Mouse (Mus musculus) heart, adult 2 months (tissue): ENCODE measurements at regions not wholly inside any gene's neighbourhood (a gene's known extent, or its start where the extent isn't known, plus 50 kb on each side); places are given as distances from the start of the nearest gene placed in this dataset.

Experiments
- DNase-seq, 2 experiments: peaks; one replicate each; pipeline ENCODE4 v3.0.0; 2021
- H3K27ac ChIP-seq: fragments of 200-600 bp; 2 replicates; pipeline ENCODE4 v1.8.1; 2022
- H3K27me3 ChIP-seq: fragments of 200-500 bp; 2 replicates; pipeline ENCODE4 v1.6.1; 2012; ENCODE audit warnings: mild to moderate bottlenecking, low read length, inconsistent platforms, mixed read lengths; ENCODE audit not compliant: control insufficient read depth, insufficient read depth
- H3K36me3 ChIP-seq: fragments of 200-500 bp; 2 replicates; pipeline ENCODE4 v1.6.1; 2012; ENCODE audit warnings: low read length, inconsistent platforms; ENCODE audit not compliant: control insufficient read depth, insufficient read depth
- H3K4me1 ChIP-seq: fragments of 200-500 bp; 2 replicates; pipeline ENCODE4 v1.6.1; 2011; ENCODE audit warnings: low read length; ENCODE audit not compliant: control insufficient read depth, insufficient read depth
- H3K4me3 ChIP-seq: fragments of 200-600 bp; 2 replicates; pipeline ENCODE4 v1.8.1; 2022
- H3K79me2 ChIP-seq: fragments of 200-500 bp; replicated peaks from 2 replicates; pipeline ENCODE4 v1.6.1; 2012; ENCODE audit warnings: mild to moderate bottlenecking, inconsistent platforms, low read length, moderate library complexity, mixed read lengths; ENCODE audit not compliant: control insufficient read depth, insufficient read depth
- H3K9ac ChIP-seq: fragments of 200-500 bp; 2 replicates; pipeline ENCODE4 v1.6.1; 2012; ENCODE audit warnings: low read depth, mild to moderate bottlenecking, control low read depth, inconsistent platforms, low read length, mixed read lengths
- CTCF ChIP-seq: fragments of 200-600 bp; IDR thresholded peaks from 2 replicates; pipeline ENCODE4 v1.8.1; 2022; ENCODE audit warnings: antibody characterized with exemption, mild to moderate bottlenecking, moderate library complexity
- EP300 ChIP-seq: fragments of 200-500 bp; IDR thresholded peaks from 2 replicates; pipeline ENCODE4 v1.6.1; 2011; ENCODE audit warnings: low read depth, low read length, control low read depth; ENCODE audit not compliant: insufficient read depth
- POLR2A ChIP-seq: fragments of 200-500 bp; IDR thresholded peaks from 2 replicates; pipeline ENCODE4 v1.6.1; 2011; ENCODE audit warnings: mild to moderate bottlenecking, low read depth, low read length, control low read depth; ENCODE audit not compliant: insufficient read depth
- WGBS: fragments of 180-500 bp; shearing (Covaris S2); methylation state at CpG from one replicate; pipeline ENCODE4 v1.1.7; 2018; 5-methylcytosine and 5-hydroxymethylcytosine counted together
- intact Hi-C: fragments of 180-260 bp; cut with DNase I; formaldehyde crosslinking; loops from one replicate; pipeline ENCODE4 v1.15.1; 2025

DNA sequence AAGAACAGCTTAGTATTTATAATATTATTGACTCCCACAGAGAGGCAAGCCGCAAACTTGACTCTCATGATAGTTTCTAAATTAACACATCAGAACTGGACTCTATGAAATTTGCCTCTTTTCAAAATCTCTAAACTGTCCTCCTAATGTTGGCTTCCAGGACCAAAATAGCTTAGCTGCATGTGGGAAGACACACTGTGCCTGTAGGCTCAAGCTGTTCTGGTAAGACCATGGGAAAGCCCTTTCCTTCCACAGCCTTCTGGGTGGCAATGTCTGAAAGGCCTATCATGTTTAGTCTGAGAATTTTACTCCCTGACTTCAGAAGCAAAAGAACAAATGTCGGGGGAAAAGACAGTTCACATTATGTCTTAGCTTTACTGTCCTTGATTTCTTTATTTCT lies 203.1 kb upstream of the Slc8a1 start:
- TF ChIP-seq CTCF (no peak), POLR2A (no peak), EP300 (no peak)
- no peak overlapping the region for H3K4me3 ChIP-seq
- H3K79me2 ChIP-seq, result no peaks in the 10 kb centered on the region
- no peaks in the 10 kb centered on the region for H3K4me1 ChIP-seq
- no peaks in the 10 kb centered on the region for H3K27me3 ChIP-seq
- H3K27ac ChIP-seq, result no peak overlapping the region
- intact Hi-C loops, result no loop called here
- no peak for DNase-seq
- H3K36me3 ChIP-seq, result no peaks in the 10 kb centered on the region
- 92% methylated on average over 2 of the region's 2 CpGs for WGBS
- H3K9ac ChIP-seq, result no peak overlapping the region

- 81% methylated on average over 2 of the region's 2 CpGs for WGBS
- Histone ChIP-seq H3K27me3 (no peaks in the 10 kb centered on the region), H3K27ac (no peak overlapping the region), H3K4me1 (no peaks in the 10 kb centered on the region), H3K9ac (no peak overlapping the region), H3K79me2 (no peaks in the 10 kb centered on the region), H3K36me3 (no peaks in the 10 kb centered on the region), H3K4me3 (no peak overlapping the region)
- intact Hi-C loops, result no loop called here
- no peak for DNase-seq
- TF ChIP-seq CTCF (no peak), POLR2A (no peak), EP300 (no peak)
These were observed 192.6 kb upstream of the Slc8a1 start for GRCm38 (mm10) chr17:81930736-81931135.

DNA sequence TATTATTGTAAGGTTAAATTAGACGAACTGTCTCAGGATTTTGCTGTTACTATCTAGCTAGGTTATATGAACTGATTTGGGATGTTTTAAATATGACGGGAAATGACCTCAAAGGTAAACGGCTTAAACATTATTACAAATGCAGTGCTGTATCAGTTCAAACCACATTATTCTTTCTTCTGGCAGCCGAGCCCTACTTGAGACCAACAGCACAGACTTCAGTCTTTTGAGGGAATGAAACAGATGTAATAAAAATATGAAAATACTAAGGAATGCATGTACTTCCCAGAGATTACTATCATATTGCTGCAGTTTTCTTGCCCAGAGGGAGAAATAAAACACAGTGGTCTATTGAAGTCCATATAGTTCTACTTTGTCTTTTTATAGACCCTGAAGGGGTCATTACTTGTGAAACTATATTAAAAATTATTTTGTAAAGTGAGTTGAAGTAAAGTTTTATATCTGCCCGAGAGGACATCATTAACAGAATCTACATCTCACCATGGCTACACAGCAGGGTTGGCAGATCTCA lies 168.4 kb upstream of the Slc8a1 start:
- no peak for DNase-seq
- intact Hi-C loops, result no loop called here
- H3K79me2 ChIP-seq, result no peaks in the 10 kb centered on the region
- TF ChIP-seq POLR2A, result no peak
- no peak for TF ChIP-seq EP300
- TF ChIP-seq CTCF, result no peak
- WGBS, result 84% methylated on average over 5 of the region's 5 CpGs
- H3K9ac ChIP-seq, result no peak overlapping the region
- no peaks in the 10 kb centered on the region for H3K4me1 ChIP-seq
- H3K4me3 ChIP-seq, result no peak overlapping the region
- no peaks in the 10 kb centered on the region for H3K27me3 ChIP-seq
- H3K27ac ChIP-seq, result no peak overlapping the region
- no peaks in the 10 kb centered on the region for H3K36me3 ChIP-seq

DNA sequence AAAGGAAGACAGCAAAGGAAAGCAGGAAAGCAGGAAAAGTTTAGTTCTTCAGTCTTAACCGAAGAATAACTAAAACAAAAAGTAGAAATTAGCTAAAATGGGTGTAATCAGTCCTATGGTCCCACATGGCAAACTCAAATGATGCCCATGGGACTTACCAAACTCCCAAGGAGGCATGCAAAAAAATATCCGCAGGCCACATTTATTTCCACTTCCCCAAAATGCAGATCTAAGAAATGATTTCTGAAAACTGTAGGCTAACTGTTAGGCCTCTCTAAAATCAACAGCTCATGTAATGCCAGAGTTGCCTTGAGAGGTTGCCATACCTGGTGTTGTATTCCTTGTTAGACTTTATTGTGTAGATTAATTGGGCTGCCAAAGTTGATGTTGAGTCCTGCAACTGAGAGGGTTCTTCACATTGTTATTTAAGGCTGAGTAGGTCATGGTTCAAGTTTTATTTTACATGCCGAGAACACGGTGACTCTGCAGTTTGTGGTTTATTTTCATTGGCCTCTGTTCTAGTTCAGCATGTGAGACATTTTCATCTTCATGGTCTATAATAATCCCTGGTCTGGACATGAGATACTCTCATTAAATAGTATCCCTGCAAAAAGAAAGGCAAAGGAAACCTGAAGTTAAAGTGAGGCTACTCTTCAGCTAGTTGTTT lies 164.0 kb upstream of the Slc8a1 start:
- H3K4me3 ChIP-seq, result no peak overlapping the region
- H3K4me1 ChIP-seq, result no peaks in the 10 kb centered on the region
- DNase-seq, result no peak
- intact Hi-C loops, result no loop called here
- no peaks in the 10 kb centered on the region for H3K79me2 ChIP-seq
- H3K9ac ChIP-seq, result no peak overlapping the region
- H3K27ac ChIP-seq, result peak overlapping the region; percentile 26
- 74% methylated on average over 4 of the region's 4 CpGs for WGBS
- no peaks in the 10 kb centered on the region for H3K36me3 ChIP-seq
- no peaks in the 10 kb centered on the region for H3K27me3 ChIP-seq
- TF ChIP-seq CTCF, result no peak

- Histone ChIP-seq H3K27me3 (no peaks in the 10 kb centered on the region), H3K79me2 (no peaks in the 10 kb centered on the region), H3K4me3 (no peak overlapping the region), H3K36me3 (no peaks in the 10 kb centered on the region), H3K4me1 (no peaks in the 10 kb centered on the region), H3K27ac (no peak overlapping the region), H3K9ac (no peak overlapping the region)
- intact Hi-C loops, result no loop called here
- DNase-seq, result no peak
- WGBS, result 54% methylated on average over 2 of the region's 2 CpGs
- TF ChIP-seq POLR2A (no peak), EP300 (no peak), CTCF (no peak)
These were observed 160.8 kb upstream of the Slc8a1 start for GRCm38 (mm10) chr17:81898984-81899383.

DNA sequence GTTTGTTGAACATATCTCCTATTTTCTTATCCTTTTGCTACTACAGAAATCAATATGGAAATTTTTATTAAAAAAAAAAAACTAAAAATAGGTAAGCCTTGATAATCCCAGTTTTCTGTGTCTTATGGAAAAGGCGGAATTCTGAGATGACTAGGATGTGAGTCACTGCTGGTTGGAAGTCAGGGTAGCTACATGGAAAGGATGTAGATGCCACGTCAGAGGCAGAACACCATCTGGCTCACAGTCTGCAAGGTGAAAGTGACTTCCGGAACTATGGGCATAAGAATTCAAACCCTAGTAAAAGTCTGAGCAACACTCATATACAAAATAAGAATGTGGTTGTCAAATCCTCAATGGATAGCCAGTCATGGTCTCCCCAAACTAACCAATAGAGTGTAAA lies 140.0 kb upstream of the Slc8a1 start:
- no peak overlapping the region for H3K4me3 ChIP-seq
- H3K27me3 ChIP-seq, result no peaks in the 10 kb centered on the region
- no peaks in the 10 kb centered on the region for H3K36me3 ChIP-seq
- 67% methylated on average over 3 of the region's 3 CpGs for WGBS
- intact Hi-C loops, result no loop called here
- no peaks in the 10 kb centered on the region for H3K79me2 ChIP-seq
- H3K4me1 ChIP-seq, result no peaks in the 10 kb centered on the region
- no peak for TF ChIP-seq POLR2A
- TF ChIP-seq CTCF, result no peak
- TF ChIP-seq EP300, result no peak
- DNase-seq, result no peak
- H3K27ac ChIP-seq, result no peak overlapping the region
- H3K9ac ChIP-seq, result no peak overlapping the region
